Mouse (Mus musculus) ES-Bruce4 (cell line): ENCODE results near the gene Ulk4. TPM values are rescaled to one million over a fixed set of nuclear protein-coding genes. Genes with fewer than 3 reads are reported as not detected.

Source experiments
- H3K27ac ChIP-seq: 2 replicates; pipeline ENCODE4 v1.5.1; 2012; ENCODE audit warnings: low read length, inconsistent platforms; ENCODE audit not compliant: insufficient read depth
- H3K27me3 ChIP-seq: 2 replicates; pipeline ENCODE4 v1.6.1; 2012; ENCODE audit warnings: mild to moderate bottlenecking, low read length, inconsistent platforms; ENCODE audit not compliant: control insufficient read depth, poor library complexity, insufficient read depth, severe bottlenecking
- H3K36me3 ChIP-seq: 2 replicates; pipeline ENCODE4 v1.6.1; 2012; ENCODE audit warnings: inconsistent platforms, mild to moderate bottlenecking, low read length, moderate library complexity; ENCODE audit not compliant: control insufficient read depth, poor library complexity, insufficient read depth, severe bottlenecking
- H3K4me1 ChIP-seq: one replicate; pipeline ENCODE4 v1.8.1; 2011; ENCODE audit warnings: low read length; ENCODE audit not compliant: control insufficient read depth, insufficient read depth
- H3K4me3 ChIP-seq: 2 replicates; pipeline ENCODE4 v1.5.1; 2011; ENCODE audit warnings: low read depth, mild to moderate bottlenecking, low read length
- H3K9ac ChIP-seq: 2 replicates; pipeline ENCODE4 v1.6.1; 2012; ENCODE audit warnings: low read depth, mild to moderate bottlenecking, inconsistent platforms; ENCODE audit not compliant: poor library complexity, severe bottlenecking
- H3K9me3 ChIP-seq: replicated peaks from 2 replicates; pipeline ENCODE4 v1.6.1; 2012; ENCODE audit warnings: mild to moderate bottlenecking, low read length, inconsistent platforms; ENCODE audit not compliant: control insufficient read depth, poor library complexity, insufficient read depth, severe bottlenecking
- CTCF ChIP-seq: IDR thresholded peaks from one replicate; pipeline ENCODE4 v1.8.1; 2011; ENCODE audit warnings: low read depth, low read length
- EP300 ChIP-seq: IDR thresholded peaks from 2 replicates; pipeline ENCODE4 v1.6.1; 2011; ENCODE audit warnings: low read depth, low read length; ENCODE audit not compliant: insufficient read depth
- POLR2A ChIP-seq: IDR thresholded peaks from one replicate; pipeline ENCODE4 v1.8.1; 2011; ENCODE audit warnings: low read length; ENCODE audit not compliant: insufficient read depth
- polyA plus RNA-seq: library from polyadenylated mRNA; stranded (reverse); fragments of >200 nt; gene quantifications from 2 replicates; pipeline ENCODE4 v1.2.4, GENCODE M21; 2011; ENCODE audit warnings: low read depth; ENCODE audit not compliant: missing spikeins, insufficient read depth, insufficient read length

Ulk4 gene
- polyA plus RNA-seq, 1 experiment = 3.3 TPM

- no peaks in the 10 kb centered on the region for H3K27me3 ChIP-seq
- no peaks in the 10 kb centered on the region for H3K36me3 ChIP-seq
- no peak overlapping the region for H3K4me3 ChIP-seq
- no peak overlapping the region for H3K9ac ChIP-seq
- H3K27ac ChIP-seq = no peak overlapping the region
- TF ChIP-seq POLR2A = no peak
- no peaks in the 10 kb centered on the region for H3K4me1 ChIP-seq
- H3K9me3 ChIP-seq = no peaks in the 10 kb centered on the region
Observed at GRCm38 (mm10) chr9:121037975-121038374, 239.0 kb downstream of the Ulk4 start.

- TF ChIP-seq POLR2A = no peak
- no peak for TF ChIP-seq EP300
- TF ChIP-seq CTCF = no peak
- H3K9ac ChIP-seq = no peak overlapping the region
- H3K4me1 ChIP-seq = no peaks in the 10 kb centered on the region
- no peaks in the 10 kb centered on the region for H3K9me3 ChIP-seq
- no peak overlapping the region for H3K4me3 ChIP-seq
- no peaks in the 10 kb centered on the region for H3K36me3 ChIP-seq
- no peaks in the 10 kb centered on the region for H3K27me3 ChIP-seq
- H3K27ac ChIP-seq = no peak overlapping the region
Observed at GRCm38 (mm10) chr9:121035296-121035695, 241.7 kb downstream of the Ulk4 start.

- H3K27me3 ChIP-seq = no peaks in the 10 kb centered on the region
- TF ChIP-seq CTCF = no peak
- no peak overlapping the region for H3K9ac ChIP-seq
- H3K36me3 ChIP-seq = no peaks in the 10 kb centered on the region
- H3K27ac ChIP-seq = no peak overlapping the region
- no peaks in the 10 kb centered on the region for H3K4me1 ChIP-seq
- H3K9me3 ChIP-seq = no peaks in the 10 kb centered on the region
- no peak overlapping the region for H3K4me3 ChIP-seq
Observed at GRCm38 (mm10) chr9:121033596-121033995, 243.4 kb downstream of the Ulk4 start.

- no peaks in the 10 kb centered on the region for H3K27me3 ChIP-seq
- no peaks in the 10 kb centered on the region for H3K9me3 ChIP-seq
- TF ChIP-seq CTCF = no peak
- no peak for TF ChIP-seq EP300
- TF ChIP-seq POLR2A = no peak
- no peaks in the 10 kb centered on the region for H3K4me1 ChIP-seq
- no peak overlapping the region for H3K9ac ChIP-seq
- no peaks in the 10 kb centered on the region for H3K36me3 ChIP-seq
- H3K4me3 ChIP-seq = no peak overlapping the region
- no peak overlapping the region for H3K27ac ChIP-seq
Observed at GRCm38 (mm10) chr9:121032322-121032964, 244.6 kb downstream of the Ulk4 start.

GRCm38 (mm10) chr9:121030949-121031348 lies 246.0 kb downstream of the Ulk4 start:
- Histone ChIP-seq H3K9me3 (no peaks in the 10 kb centered on the region), H3K27me3 (no peaks in the 10 kb centered on the region), H3K36me3 (no peaks in the 10 kb centered on the region), H3K4me1 (no peaks in the 10 kb centered on the region), H3K27ac (no peak overlapping the region), H3K9ac (no peak overlapping the region), H3K4me3 (no peak overlapping the region)
- TF ChIP-seq EP300 (no peak), CTCF (no peak), POLR2A (no peak)

GRCm38 (mm10) chr9:121029786-121030185 lies 247.2 kb downstream of the Ulk4 start:
- Histone ChIP-seq H3K9ac (no peak overlapping the region), H3K9me3 (no peaks in the 10 kb centered on the region)
- TF ChIP-seq CTCF (no peak), POLR2A (no peak), EP300 (no peak)

More at GRCm38 (mm10) chr9:121029786-121030185, 247.2 kb downstream of the Ulk4 start:
- Histone ChIP-seq H3K27me3 (no peaks in the 10 kb centered on the region), H3K27ac (no peak overlapping the region), H3K4me3 (no peak overlapping the region), H3K36me3 (no peaks in the 10 kb centered on the region), H3K4me1 (no peaks in the 10 kb centered on the region)
